Mouse (Mus musculus) Muller cell, postnatal 12 days (primary cell): ENCODE measurements around the gene Cep170.
A peak's percentile ranks its signal among the peaks of the same experiment; 100 is the strongest.

Source experiments
- DNase-seq: peaks from one replicate; pipeline ENCODE4 v3.0.0-alpha.2; 2015; ENCODE audit errors: inconsistent ontology term

The Cep170 gene

DNA sequence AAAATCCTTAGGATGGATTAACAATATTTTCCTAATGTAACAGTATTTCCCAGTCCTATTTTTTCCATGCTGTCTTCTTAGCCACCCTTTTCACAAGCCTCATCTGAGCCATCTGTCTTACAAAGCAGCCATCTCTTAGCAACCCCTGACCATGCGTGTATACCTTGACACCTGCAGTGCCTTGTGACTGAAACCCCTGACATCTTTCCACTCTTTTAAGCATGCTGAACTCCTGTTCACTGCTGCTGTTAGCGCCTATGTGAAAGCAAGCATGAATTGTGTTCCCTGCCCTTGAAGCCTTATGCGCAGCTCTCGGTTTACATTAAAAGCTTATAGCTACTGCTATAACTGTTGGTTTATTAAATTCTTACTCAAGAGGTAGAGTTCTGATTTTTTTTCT, 11.2 kb upstream of the Cep170 start:
- DNase-seq, result no peak

DNA sequence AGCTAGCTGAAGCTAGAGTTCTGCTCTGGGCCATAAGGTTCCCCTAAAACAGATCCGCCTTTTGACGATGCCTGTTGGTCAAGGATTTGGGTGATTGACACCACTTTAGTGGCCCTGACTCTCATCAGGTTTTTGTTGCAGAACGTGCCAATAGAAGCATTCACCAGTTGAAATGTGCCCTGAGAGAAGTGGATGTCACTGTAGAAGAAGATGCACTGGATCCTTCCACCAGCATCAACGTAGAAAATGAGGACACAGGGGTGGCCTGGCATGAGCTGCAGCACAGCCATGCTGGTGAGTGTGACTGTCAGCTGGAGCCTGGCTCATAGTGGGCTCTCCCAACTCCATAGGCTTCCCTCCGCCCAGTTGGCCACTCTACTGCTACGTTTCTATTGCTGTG, 10.7 kb upstream of the Cep170 start:
- no peak for DNase-seq

DNA sequence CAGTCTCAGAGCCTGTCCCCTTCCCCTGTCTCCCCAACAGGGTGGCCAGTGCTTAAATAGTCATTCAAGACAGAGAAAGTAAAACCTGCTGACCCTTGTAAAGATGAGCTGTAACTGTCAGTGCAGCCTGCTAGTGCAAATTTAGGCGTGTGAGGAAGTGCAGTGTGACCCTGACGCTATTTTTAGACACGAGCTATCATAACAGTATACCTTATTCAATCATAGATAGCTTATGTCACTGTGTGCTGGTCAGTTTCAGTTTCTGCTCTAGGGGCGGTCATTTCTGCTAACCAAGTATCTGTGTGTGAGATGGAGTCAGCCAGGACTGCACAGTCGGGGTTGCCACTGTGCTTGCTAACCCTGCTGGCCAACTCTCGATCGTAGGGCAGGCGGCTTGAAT, 10.0 kb upstream of the Cep170 start:
- no peak for DNase-seq

DNA sequence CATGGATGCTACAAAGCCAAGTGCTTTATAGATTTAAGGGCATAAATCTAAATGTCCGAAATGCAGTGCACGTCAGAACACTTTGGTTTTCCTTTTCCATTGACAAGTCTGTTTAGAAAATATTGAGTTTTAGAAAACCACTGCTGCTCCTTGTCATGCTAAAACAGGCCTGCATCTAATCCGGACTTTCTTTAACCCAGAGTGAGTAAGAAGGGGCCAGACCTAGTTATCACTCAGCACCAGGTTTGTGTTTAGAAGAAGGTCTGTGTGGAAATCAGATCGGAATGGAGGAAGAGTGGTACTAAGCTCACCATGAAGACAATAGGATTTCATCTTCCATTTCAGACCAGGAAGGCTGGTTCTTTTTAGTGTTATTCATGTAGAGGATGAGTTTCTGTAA, 9.1 kb upstream of the Cep170 start:
- no peak for DNase-seq

DNA sequence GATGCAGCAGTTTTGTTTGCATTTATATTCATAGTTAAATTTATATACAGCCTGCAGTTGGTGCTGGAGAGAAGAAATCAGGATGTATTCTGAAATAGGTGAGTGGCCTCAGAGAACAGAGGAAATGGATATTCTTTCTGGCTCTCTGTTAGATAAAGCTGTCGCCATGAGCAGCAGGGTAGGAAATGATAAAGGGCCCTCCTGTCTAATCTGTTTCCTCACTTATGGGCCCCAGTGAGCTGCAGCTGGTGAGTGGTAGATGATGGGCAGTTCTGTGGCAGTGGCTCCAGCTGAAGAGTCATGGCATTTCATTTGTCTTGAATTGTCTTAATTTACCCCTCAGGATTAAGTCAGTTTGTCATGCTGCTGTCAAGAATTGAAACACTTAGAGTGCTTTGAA, 8.1 kb upstream of the Cep170 start:
- DNase-seq, result no peak

DNA sequence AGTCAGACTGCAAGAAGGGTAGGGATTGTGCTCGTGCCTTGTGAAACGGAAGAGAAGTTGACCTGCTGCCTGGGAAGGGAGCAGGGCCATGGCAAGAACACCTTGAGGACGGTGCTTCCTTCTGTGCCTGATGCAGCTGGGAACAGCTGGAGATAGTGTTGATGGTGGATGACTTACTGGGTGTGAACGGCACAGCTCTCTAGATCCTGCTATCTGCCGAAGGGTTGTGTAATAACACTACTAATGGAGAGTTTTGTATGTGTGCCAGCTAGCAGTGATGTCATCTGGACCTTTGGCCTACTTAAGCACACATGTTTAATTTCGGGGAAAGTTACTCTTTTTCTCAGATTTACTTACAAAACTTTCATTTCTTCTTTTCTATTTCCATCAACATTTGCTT, 4.9 kb upstream of the Cep170 start:
- no peak for DNase-seq

DNA sequence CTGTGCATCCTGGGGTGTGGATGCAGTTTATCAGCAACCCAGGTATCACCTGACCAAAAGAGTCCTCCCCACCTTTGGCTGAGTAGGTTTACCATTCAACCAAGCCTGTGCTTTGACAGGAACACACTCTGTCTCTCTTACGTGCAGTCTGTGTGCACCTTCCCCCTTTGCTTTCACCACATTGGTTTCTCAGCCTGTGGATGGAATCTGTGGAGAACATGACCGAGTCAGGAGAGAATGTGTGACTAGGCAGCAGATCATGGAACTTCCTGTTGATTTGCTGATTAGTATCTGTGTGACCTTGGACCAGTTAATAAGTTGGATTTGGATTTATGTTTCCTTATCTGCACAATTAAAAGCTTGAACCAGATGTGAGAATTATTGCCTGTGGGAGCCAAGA, 4.3 kb upstream of the Cep170 start:
- DNase-seq, result no peak

DNA sequence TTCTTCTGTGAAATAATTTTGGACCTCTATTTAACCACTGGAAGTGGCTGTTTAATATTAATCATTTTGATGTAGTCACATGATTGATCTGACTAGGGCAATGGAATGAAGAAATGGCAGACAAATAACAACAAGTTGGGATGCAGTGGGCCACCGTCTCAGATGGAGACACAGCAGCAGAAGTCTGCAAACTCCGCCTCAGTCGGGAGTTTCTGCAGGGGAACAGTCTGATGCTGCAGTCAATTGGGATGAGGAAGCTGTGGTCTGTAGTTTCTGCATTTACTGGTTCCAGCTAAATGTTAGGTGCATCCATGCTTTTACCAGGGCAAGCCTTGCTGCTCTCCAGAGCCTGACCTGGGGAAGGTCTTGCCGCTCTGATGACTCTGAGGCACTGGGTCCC, 2.9 kb upstream of the Cep170 start:
- DNase-seq, result no peak

DNA sequence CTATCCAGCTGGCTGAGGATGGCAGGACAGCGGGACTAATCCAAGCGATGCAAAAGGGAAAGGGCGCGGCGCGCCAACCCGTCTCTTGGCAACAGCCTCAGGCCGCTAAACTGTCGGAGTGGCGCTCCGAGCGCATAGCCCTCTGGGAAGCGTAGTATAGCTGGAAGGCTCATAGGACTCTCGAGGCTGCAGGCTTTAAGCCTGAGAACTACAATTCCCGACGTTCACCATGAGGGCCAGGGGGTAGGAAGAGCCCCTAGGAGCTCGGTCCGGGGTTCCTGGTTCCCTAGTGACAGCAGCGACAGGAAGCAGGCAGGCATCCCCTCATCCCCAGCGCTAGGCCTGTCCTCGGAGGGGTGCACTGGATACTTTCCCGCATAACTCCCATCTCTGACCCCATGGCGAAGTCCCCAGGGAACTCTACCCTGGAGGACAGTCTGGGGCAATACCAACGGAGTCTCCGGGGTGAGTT, 760 bp upstream of the Cep170 start, which contains the start of gene Sdccag8:
Sdccag8 (plus strand) TSS at position 70 of the 472 bp plus-strand sequence.
- peak; percentile 97 for DNase-seq

DNA sequence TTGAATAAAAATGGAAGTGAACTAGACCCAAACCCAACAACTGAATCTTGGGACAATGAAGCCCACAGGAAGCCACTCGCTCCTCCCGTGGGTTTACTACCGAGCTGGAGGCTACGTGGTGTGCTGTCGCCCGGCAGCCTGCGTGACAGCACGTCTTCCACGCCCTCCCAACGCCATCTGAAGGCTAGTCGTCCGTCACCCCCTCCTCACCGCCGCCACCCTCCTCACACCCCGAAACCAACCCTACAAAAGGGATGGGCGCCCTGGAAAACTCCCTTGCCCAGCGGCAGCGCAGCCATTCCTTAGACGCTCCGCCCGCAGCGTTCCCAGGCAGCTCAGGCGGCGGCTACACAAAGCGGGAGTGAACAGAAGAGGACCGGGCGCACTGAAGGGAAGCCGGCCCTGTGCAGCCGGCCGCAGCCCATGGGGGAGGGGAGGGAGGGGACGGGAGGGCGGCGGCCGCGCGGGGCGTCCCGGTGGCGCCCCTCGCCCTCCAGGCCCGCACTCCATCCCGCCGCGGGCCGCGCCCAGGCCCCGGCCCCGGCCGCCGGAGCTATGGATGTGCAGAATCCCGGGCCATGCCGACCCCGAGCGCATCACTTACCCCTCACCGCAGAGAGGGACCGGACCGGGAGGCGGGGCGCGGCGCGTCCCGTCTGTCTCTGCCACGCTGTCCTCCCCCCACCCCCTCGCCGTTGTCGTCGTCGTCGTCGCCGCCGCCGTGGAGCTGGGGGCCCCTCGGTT, 403 bp downstream of the Cep170 start:
- peak; percentile 84 for DNase-seq

DNA sequence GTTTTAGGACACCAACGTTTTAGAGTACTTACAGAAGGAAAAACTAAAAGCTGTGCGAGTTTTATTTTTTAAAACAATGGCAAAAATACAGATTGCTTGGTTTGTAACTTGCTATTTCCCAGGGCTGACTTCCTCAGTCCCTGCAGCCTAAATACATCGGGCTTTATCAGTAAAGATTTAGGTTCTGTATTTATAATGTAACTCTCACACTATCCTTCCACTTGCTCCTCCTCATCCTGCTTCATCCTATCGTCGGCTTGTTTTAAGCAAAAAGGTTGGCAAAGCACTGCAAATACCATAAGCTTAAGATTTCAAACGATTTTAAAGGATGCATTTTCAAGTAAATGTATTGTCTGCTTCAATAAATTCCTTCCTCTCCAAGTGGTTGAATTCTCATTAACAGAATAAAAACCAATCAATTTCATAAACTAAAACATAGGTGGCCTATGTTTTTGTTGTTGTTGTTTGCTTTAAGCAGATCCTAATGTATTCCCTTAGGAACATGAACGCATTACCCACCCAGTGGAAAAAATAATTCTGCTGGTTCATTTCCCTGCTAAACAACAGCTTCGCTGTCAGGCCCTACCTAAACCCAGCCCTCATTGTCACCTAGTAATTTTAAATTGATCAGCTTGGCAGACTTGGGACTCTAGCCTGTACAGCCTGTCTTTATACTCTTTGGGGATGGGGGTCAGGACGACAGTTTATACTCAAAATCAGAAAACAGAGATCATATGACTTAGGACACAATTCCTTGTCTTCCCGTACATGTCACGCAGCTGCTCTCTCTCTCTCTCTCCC, 1.2 kb downstream of the Cep170 start:
- DNase-seq, result no peak

DNA sequence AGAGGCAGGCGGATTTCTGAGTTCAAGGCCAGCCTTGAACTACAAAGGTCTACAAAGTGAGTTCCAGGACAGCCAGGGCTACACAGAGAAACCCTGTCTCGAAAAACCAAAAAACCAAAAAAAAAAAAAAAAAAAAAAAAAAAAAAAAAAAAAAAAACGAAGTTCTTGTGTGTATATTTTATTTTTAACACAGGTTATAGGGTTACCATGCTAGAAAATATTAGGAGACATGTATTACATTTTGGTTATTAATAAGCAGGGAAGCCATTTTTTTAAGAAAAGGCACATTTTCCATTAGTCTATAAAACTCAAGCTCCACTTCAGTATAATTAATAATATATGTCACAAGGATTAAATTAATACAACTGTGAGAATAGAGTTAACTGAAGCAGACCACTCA, 2.0 kb downstream of the Cep170 start:
- no peak for DNase-seq

DNA sequence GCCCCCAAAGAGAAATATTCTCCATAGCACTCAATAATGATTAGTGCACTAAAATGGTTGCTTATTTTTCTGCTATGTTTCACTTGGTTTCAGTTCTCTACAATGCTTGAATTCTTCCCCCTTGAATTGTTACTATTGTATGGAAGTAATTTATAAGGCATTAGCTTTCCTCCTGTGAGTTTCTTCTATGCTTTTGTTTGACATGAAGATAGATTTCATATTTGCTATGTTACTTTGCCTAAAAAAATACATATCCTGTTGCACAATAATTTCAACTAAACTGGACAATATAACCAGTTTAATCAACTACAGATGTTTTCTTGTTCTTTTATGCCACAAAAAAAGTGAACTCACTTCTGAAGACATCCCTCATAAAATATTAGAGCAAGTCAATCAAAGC, 3.7 kb downstream of the Cep170 start:
- DNase-seq, result no peak

DNA sequence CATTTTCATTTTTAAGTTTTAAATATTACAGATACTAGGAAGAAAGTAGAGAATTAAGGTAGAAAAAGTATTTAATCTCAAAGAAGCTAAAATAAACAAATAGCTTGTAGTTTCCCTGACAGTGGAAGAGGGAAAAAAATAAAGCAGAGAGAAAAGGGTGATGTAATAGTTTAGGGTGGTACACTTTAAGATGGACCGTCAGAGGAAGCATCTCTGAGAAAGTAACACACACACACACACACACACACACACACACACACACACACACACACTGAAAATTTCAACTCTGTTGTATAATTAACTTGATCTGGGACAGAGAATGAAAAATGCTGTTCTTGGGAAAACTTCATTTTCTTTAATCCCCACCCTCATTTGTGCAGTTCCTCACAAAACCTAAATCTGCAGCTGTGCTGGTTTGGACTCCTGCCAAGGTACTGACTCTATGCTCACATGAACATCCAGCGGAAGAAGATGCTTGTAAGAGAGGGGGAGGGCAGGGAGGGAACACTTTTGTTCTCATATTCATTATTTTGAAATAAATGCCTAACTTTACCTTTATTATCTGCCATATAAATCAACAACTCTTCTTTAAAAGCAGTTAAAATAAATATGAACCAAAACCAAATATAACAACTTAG, 13.0 kb downstream of the Cep170 start:
- peak; percentile 80 for DNase-seq

DNA sequence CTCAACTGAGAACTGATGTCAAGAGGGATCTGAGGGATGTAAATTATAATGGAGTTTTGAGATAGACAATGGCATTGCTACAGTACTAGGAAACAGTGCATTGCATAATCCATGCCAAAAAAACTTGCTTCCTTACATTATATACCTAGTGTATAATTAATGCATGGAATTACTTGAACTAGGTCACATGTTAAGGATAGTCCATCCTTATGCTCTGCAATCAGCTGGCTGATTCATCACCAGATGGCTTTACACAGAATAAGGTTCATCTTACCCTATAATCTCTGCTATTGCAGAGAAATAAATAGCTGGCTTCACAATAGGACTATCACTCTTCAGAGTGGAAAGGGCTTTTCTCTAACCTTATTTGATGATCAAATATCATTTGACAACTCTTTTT, 15.2 kb downstream of the Cep170 start:
- DNase-seq, result no peak

DNA sequence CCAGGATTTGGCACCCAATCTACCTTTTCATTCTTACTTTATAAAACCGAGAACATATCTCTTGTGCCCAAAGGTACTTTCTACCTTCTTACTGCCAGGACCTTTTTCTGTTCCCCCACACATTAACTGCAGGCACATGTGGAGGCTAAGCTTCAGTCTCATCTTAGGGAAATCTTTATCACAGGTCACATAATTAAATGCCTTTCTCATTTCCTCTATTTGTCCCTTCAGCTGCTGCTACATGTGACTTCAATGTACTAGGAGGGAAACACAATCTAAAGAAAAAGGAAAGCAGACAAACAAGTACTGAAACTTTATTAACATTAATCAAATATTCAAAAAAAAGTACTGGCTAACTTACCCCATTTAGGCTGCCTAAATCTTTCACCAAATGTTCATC, 21.7 kb downstream of the Cep170 start:
- DNase-seq, result no peak

DNA sequence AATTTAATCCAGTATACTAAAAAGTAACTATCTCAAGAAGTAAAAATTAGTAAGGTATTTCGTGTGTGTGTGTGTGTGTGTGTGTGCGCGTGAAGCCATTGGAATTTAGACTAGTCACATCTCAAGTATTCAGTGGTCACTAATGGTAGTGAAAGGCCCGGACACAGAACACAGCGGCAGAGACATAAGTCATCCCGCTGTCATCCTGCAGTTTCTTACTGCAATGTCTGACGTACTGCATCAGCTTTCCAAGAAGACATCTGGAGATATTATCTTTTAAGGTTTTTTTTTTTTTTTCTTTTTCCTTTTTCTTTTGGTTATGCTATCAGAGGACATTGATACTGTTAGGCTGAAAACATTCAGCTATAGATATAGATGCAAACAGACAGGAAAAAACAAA, 24.5 kb downstream of the Cep170 start:
- no peak for DNase-seq

DNA sequence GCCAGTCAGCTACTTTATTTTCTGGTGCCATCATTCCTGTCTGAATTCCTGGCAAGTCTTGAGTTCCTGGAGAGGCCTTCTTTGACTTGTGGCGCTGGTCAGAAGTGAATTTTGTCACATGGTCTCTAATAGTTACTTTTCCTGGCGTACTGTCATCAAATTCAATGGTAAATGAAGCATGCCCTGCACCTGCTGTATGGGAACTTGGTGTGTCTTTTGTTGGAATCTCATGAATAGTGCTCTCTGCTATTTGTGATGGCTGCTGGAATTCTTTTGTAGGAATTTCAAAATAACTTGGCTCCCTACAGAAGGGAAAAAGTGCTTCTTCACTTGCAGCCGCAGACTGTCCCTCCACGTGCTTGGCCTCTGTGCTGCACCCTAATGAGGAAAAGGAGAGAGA, 39.3 kb downstream of the Cep170 start:
- DNase-seq, result peak; percentile 99

DNA sequence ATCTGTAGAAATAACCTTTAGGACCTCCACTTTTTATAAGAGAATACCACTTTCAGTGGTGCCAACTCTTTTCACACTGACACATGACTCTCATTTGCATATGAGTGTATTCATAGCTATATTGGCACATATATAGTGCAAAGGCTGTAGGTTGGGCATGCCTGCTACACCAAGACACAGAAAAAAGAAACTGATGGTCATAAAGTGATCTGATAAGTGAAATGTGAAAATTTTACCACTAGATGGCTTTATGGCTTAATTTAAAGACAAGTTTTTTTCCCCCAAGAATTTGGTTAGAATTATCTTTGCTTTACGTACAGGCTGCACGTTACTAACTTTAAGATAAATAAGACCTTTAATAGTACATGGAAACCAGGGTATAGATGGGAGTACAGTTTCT, 51.6 kb downstream of the Cep170 start:
- DNase-seq, result no peak

DNA sequence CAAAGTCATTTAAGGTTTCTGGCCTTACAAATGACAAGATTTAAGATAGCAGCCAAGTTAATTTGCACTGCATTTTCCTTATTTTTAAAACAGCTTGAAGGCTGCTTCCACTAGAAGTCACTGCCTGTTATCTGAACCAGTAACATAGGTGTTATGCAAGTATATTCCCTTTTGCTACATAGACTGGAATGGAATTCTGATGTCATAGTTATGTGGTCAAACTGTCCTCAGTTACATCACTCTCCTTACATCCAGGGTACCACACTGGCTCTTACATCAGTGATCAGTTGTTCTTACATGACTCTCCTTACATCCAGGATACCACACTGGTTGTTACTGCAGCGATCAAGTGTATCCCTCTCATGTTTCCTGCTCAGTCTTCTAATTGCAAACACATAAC, 53.2 kb downstream of the Cep170 start:
- no peak for DNase-seq

DNA sequence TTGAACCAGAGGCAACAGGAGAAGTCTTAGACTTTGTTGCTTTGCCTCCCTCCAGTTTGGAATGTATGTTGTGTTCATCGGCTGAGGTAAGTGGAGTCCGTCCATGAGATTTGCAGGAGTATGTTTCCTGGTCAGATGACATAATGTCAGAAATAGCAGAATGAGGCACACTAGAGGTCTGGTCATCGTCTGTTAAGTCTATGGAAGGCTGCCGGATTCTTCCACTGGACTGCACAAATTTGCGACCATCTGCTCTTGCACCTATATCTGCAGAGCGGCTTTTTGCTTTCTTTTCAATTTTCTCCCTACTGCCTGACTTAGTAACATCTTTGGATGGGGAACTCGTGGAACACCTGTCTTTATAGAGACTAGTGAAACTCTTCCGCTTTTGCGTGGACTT, 58.3 kb downstream of the Cep170 start:
- DNase-seq, result no peak

DNA sequence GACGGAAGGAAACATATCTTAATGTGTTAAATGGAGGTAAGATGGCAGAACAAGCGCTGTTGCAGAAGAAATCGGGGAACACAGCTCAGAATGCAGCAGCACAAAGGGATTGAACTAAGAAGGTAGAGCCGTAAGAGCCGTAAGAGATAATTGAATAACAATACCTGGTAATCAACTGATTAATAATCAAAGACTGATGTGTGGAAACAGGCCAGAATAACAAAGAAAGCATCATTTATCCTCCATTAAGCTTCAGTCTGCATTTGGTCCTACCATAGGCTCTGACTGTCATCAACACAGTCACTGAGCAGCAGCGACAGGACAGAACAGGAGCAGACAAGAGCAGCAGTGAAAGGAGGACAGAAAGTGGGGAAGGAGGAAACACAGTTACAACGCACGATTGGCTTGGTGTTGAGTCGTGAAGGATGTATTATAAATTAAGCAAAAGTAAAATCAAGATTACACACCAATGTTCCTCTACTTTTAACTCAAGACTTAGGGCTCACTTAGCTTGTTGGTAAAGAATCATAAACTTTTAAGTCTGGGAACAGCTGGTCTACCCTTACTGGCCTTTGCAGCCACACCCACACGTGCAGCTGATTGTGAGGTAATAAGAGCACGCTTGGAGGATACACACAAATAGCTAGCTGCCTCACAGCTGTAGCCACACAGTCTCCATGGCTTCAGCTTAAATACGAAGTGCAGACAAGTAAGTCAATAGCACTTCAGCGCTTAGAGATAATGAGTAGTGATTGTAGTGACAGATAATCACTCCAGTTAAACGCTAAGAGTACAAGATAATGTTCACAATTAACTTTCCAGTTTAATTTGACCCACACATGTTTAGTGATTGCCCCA, 59.8 kb downstream of the Cep170 start:
- no peak for DNase-seq
